Mouse (Mus musculus): ENCODE results near the gene Eci3. TPM values are rescaled to one million over a fixed set of nuclear protein-coding genes. Genes with fewer than 3 reads are reported as not detected.
A peak's percentile ranks its signal among the peaks of the same experiment; 100 is the strongest.
"Not testable (repeated sequence)": the region's sequence is repeated elsewhere in the genome, so short reads cannot be mapped to it uniquely, and the experiment has no call there.

The Eci3 gene
- 1 to 10 TPM in 1 of 2 experiments, under 1 TPM in 1; 0.85 to 5.6 TPM for total RNA-seq (2021)
- long read RNA-seq, experiment 1 = 0 reads
- long read RNA-seq, experiment 2, partial matches to known transcripts = 1 of 2 reads
- long read RNA-seq, experiment 2, other reads (novel, unspliced or antisense) = 0 of 2 reads

DNA sequence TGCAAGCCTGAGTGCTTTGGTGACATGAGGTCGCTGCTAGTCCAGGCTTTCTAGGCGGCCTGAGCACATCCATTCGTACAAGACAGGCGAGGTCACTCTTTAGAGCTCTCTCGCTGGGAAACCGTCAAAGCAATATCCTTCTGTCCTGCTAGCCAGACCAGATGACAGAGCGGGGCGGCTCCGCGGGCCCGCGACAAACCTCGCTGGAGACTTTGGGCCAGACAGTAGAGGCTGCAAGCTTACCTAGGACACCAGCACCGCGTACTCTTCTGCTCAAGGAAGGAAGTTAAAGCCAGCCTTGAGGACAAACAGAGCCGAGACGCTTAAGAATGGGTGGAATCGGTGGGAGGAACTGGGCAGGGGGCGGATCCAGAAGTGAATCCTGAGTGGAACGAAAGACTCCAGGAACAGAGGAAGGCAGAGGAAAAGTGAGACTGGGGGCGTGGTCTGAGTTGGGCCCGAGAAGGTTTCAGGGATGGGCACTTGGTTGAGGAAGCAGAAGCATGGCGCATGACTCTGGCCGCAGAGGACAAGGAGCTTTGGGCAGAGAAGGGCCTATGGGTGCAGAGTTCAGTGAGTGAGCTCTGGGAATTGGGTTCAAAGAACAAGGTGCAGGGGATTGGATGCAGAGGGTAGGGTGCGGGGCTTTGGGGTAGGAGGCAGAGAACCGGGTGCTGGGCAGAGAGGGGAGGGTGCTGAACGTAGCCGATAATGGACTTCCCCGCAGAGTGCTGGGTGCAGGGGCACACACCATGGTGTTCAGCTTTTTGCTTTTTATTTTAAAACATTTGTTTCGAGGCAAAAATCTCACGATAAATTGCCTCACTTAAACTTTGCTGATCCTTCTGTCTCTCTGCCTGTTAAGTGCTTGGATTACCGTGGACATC is at the start of gene Eci3:
Eci3 (minus strand) TSS at position 300 of the 887 bp plus-strand sequence.
- DNase-seq (ENCODE audit: low spot score in 2 of 2) = no peak

DNA sequence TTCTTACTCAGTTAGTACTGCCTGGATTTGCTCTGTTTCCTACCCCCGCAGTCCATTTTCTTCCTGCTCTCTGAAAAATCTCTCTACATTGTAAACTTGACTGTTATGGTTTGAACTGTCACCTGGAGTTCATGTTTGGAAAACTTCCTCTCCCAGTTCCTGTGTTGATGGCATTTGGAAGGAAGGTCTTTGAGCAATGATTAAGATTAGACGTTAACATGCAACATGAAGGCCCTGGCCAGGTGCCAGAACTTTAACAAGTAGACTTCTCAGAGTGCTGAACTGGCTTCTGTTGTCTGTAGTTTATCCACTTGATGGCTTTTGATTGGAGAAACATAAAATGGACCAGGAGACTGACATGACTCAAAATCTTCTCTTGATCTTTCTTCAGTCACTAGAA is 32.3 kb upstream of the Eci3 start:
- peak in 1 of 2 experiments; percentile 7 for DNase-seq (ENCODE audit: low spot score in 2 of 2)

DNA sequence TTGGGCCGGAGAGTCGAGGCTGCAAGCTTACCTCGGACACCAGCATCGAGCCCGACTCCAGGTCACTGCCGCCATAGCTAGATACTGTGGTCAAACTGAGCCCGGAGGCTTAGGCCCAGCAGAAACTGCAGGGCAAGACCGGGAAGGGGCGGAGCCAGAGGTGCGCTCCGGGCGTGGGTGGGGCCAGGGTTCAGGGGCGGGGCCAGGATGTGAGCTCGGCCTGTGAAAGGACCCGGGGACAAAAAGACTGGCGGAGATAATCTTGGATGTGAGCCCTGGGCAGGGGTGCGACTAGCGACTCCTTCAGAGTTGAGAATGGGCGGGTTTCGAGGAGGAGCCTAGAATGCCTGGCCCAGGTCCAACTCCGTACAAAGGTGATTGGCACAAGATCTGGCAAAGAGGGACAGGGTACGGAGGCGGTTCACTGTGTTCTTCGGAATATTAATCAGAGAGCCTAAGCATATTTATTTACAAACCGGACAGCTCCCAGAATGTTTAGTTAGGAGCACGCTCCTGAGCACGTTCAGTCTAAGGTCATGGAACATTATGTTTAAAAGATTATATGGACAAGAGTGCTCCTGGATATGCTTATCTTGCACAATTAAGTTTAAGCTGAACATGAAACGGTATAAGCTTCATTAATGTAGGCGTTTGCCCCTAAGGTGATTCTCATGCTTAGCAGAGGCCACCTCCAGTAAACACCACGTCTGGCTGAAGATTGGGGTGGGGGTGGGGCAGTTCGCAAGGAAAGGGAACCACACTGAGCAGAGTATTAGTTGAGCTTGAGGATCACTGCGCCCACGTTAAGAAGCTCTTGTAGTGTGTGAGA is 30.6 kb upstream of the Eci3 start:
- DNase-seq (ENCODE audit: low spot score in 2 of 2) = peak; percentile 86 to 95

GRCm38 (mm10) chr13:34993595-34993982 is 30.0 kb upstream of the Eci3 start:
- DNase-seq (ENCODE audit: low spot score in 2 of 2) = no peak

GRCm38 (mm10) chr13:34993085-34993484 is 29.5 kb upstream of the Eci3 start:
- no peak for DNase-seq (ENCODE audit: low spot score in 2 of 2)

DNA sequence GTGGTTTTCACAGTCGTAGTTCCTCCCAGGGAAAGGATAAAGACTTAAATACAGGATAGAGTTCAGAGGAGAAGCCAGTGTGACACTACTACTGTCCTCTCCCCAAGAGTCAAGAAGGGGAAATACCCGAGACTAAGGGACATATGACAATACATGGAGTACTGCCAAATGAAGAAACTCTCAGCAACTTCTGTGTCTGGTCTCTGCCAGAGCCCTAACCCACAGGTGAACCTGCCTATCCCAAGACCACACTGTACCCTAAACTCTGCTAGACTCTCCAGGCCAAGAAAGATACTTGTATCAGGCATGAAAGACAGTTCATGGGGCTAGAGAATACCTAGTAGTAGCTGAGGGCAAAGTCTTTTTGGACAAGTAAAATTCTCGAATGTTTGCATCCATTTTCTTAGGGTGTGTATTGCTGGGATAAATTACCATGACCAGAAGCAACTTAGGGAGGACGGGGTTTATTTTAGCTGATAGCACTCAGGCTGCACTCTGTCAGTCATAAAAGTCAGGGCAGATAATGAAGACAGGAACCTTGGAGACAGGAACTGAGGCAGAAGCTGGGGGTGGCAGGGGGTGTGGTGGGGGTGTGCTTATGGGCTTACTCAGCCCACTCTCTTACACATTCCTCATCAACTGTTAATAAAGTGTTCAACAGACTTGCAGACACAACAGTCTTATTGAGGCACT is 28.1 kb upstream of the Eci3 start:
- DNase-seq (ENCODE audit: low spot score in 2 of 2) = no peak

DNA sequence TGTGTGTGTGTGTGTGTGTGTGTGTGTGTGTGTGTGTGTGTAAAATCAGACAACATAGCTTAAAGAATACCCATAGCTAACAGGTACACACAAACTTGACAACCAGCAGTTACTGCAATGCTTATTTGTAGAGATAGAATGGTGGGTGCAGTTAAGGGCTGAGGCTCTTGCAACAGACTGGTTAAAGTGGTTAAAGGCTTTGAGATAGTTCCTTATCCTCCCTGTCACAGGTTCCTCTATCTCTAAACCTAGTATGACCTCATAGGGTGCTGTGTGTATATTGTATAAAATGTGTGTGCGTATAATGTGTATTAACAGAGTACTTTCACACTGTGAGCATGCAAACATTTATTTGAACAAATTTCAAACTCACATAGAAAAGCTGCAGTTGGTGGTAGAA is 19.9 kb upstream of the Eci3 start:
- DNase-seq (ENCODE audit: low spot score in 2 of 2) = not testable (repeated sequence)

DNA sequence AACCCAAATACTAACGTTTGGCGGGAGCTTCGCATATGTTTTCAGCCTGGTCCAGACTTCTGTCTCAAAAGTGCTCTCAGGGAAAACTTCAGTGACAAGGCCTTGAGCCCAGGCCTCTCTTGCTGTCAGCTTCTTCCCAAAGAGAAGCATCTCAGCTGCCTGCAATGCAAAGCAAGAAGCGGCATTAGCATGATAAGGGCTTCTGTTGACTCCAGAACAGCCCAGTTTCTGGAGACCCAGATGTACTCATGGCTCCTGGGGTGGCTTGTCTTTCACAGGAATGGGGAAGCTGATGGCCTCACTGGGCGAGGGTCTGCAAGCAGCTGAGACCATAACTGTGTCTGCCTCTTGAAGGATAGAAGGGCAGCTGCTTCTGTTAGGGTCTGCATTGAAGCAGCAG is 15.0 kb upstream of the Eci3 start:
- DNase-seq (ENCODE audit: low spot score in 2 of 2) = not testable (repeated sequence)

GRCm38 (mm10) chr13:34977410-34977809 is 13.8 kb upstream of the Eci3 start:
- no peak for DNase-seq (ENCODE audit: low spot score in 2 of 2)

DNA sequence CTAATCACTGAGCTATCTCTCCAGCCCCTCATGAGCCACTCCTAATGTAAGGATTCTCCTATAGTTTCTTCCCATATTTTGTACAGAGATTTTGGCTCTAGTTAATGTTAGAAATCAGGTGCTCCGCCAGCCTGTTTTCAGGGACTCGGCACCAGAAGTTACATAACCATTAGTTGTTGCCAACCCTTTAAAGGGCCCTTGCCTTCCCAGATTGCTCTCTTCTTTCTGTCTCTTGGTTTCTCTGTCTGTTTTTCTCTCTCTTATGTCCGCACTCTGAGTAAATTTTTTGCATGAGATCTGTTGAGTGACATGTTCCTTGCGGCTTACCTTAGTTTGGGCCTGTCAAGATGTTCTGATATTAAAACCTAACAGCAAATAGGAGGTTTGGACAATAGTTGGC is 12.5 kb upstream of the Eci3 start:
- no peak for DNase-seq (ENCODE audit: low spot score in 2 of 2)

DNA sequence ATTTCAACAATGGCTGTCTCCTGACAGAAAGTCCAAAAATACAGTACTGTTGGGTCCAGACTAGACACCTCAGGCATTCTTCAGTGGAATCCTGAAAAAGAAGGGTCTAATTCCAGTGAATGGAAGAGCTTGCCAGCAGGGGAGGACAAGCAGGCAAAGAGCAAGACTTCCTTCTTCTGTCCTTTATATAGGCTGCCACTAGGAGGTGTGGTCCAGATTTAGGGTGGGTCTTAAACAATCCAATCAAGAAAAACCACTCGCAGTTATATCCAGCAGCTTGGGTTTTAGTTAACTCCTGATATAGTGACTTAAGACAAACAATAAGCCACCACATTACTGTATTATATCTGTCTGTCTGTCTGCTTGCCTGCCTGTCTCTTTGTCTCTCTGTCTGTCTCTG is 10.2 kb upstream of the Eci3 start:
- no peak for DNase-seq (ENCODE audit: low spot score in 2 of 2)

GRCm38 (mm10) chr13:34973149-34973548 is 9.5 kb upstream of the Eci3 start:
- DNase-seq (ENCODE audit: low spot score in 2 of 2) = no peak

DNA sequence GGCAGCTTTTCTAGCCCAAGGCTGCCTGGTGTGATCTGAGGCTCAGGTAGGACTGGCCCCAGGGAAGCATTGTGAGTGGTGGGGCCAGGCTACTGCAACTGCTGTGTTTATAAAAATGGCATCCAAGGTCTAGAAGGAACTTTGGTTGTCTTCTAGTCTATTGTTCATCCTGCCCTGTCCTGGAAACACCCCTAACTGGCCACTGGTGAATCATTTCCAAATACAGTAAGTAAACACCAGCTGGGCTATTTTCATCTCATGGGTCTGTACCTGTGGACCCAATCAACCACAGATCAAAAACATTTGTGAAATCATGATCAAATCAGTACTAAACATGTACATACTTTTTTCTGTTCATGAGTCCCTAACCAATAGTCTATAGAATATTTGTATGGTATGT is 8.8 kb upstream of the Eci3 start:
- not testable (repeated sequence) for DNase-seq (ENCODE audit: low spot score in 2 of 2)

DNA sequence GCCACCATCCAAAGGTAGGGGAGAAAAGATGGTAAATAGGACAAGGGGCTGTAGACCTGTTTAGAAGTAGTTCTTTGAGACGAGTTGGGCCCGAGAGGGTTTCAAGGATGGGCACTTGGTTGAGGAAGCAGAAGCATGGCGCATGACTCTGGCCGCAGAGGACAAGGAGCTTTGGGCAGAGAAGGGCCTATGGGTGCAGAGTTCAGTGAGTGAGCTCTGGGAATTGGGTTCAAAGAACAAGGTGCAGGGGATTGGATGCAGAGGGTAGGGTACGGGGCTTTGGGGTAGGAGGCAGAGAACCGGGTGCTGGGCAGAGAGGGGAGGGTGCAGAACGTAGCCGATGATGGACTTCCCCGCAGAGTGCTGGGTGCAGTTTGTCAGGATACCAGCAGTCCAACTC is 2.0 kb upstream of the Eci3 start:
- not testable (repeated sequence) for DNase-seq (ENCODE audit: low spot score in 2 of 2)

GRCm38 (mm10) chr13:34964866-34965265 is 1.3 kb upstream of the Eci3 start:
- no peak for DNase-seq (ENCODE audit: low spot score in 2 of 2)

- DNase-seq (ENCODE audit: low spot score in 2 of 2) = no peak
These were observed 809 bp upstream of the Eci3 start for GRCm38 (mm10) chr13:34964419-34964818.

DNA sequence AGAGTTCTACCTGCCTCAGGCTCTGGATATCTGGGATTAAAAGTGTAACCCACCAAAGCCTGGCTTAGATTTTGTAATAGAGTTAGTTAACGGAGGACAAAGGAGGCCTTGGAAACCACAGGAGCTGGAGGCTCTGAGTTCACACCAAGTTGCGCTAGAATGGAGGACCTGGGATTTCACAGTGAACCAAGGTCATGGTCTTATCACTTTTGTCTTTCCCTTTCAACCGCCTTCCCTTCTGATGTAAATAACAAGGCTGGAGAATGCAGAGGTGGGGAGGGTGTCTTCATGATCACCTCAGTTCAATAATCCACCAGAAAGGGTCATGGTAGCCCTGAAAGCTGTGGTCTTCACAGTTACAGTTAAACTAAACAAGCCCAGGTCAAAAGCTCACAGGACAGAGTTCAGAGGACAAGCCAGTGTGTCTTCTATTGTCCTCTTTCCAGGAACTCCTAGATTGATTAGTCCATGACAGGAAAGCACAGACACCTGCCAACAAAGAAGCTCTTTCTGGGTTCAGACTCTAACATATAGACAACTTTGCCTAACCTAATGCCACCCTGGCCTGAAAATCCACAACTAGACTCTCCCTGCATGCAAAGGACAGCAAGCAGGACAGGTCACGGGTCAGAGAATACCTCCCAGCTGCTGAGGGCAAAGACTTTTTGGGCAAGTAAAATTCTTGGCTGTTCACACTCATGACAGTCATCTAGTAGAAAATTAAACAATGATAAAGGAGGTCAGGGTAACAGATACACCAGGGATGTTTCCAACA is 2.4 kb downstream of the Eci3 start:
- DNase-seq (ENCODE audit: low spot score in 2 of 2) = no peak

- not testable (repeated sequence) for DNase-seq (ENCODE audit: low spot score in 2 of 2)
These were observed 5.5 kb downstream of the Eci3 start for GRCm38 (mm10) chr13:34958158-34958557.

DNA sequence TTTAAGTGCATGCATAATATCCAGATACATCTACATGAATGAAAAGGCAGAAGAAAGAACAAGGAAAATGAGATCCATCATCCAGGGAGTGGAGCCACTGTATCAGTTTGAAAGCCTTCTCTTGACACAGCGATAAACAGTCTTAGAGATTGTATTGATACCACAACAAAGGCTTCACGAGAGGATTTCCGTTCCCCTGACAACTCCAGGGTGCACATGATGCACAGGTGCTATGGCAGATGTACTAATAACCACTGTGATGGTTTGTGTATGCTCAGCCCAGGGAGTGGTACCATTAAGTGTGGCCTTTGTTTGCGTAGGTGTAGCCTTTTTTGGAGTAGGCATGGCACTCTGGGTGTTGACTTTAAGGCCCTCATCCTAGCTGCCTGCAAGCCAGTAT is 6.7 kb downstream of the Eci3 start:
- DNase-seq (ENCODE audit: low spot score in 2 of 2) = no peak

DNA sequence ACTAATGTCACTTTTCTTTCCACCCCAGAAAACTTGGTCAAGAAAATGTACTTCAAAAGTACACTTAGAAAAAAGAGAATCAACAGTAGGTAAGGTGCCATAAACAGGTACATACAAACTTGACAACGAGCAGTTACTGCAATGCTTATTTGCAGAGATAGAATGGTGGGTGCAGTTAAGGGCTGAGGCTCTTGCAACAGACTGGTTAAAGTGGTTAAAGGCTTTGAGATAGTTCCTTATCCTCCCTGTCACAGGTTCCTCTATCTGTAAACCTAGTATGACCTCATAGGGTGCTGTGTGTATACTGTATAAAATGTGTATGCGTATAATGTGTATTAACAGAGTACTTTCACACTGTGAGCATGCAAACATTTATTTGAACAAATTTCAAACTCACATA is 12.2 kb downstream of the Eci3 start:
- DNase-seq (ENCODE audit: low spot score in 2 of 2) = not testable (repeated sequence)

DNA sequence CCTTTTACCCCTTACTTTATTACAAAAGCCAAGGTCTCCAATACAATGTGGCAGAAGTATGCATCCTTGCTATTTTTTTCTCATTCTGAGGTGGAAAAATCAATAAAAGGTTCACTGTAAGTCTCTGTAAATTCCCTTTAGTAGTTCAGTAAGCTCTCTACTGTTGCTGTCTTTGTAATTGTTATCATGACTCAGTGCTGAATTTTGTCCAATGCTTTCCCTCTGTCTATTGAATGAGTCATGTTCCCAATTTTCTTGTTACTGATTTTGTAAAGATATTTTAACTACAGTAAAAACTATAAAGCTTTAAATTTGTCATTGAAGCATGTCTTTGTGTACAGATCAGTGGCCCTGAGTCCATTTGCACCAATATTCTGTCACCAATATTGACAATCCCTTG is 21.2 kb downstream of the Eci3 start:
- no peak for DNase-seq (ENCODE audit: low spot score in 2 of 2)

All from adrenal gland, postnatal 4 days (tissue).